Mouse (Mus musculus) kidney, postnatal 0 days (tissue): ENCODE measurements at regions not wholly inside any gene's neighbourhood (a gene's known extent, or its start where the extent isn't known, plus 50 kb on each side); places are given as distances from the start of the nearest gene placed in this dataset.

Source experiments
- ATAC-seq: fragments of 200-750 bp; cut with Nextera tagmentation; replicated peaks from 2 replicates; pipeline ENCODE4 v1.8.0; 2017; ENCODE audit warnings: low read depth, moderate number of reproducible peaks, moderate TSS enrichment, moderate library complexity; ENCODE audit not compliant: low FRiP score
- DNase-seq: peaks from one replicate; pipeline ENCODE4 v3.0.0-alpha.2; 2016; ENCODE audit warnings: low spot score
- H3K27ac ChIP-seq: fragments of 300-500 bp; sonication (generic); 2 replicates; pipeline ENCODE4 v1.5.1; 2014; ENCODE audit warnings: mild to moderate bottlenecking
- H3K27me3 ChIP-seq: fragments of 300-500 bp; sonication (generic); 2 replicates; pipeline ENCODE4 v1.6.1; 2014; ENCODE audit warnings: low read length, mixed read lengths; ENCODE audit not compliant: insufficient read depth
- H3K36me3 ChIP-seq: fragments of 300-500 bp; sonication (generic); 2 replicates; pipeline ENCODE4 v1.6.1; 2014; ENCODE audit warnings: low read length, mixed read lengths; ENCODE audit not compliant: insufficient read depth
- H3K4me1 ChIP-seq: fragments of 300-500 bp; sonication (generic); replicated peaks from 2 replicates; pipeline ENCODE4 v1.6.1; 2014; ENCODE audit warnings: antibody characterized with exemption, low read length, mixed read lengths; ENCODE audit not compliant: insufficient read depth
- H3K4me2 ChIP-seq: fragments of 300-500 bp; sonication (generic); 2 replicates; pipeline ENCODE4 v1.6.1; 2014; ENCODE audit warnings: mild to moderate bottlenecking, low read length, moderate library complexity, mixed read lengths
- H3K4me3 ChIP-seq: fragments of 300-500 bp; sonication (generic); replicated peaks from 2 replicates; pipeline ENCODE4 v1.5.1; 2014; ENCODE audit warnings: low read depth, low read length
- H3K9ac ChIP-seq: fragments of 300-500 bp; sonication (generic); 2 replicates; pipeline ENCODE4 v1.6.1; 2014; ENCODE audit warnings: low read depth, low read length
- H3K9me3 ChIP-seq: fragments of 300-500 bp; sonication (generic); replicated peaks from 2 replicates; pipeline ENCODE4 v1.6.1; 2016; ENCODE audit warnings: low read length, inconsistent platforms, mixed read lengths
- CTCF ChIP-seq: IDR thresholded peaks from 2 replicates; pipeline ENCODE4 v1.5.1; 2016; ENCODE audit warnings: antibody characterized with exemption, low read depth, mild to moderate bottlenecking, moderate library complexity
- WGBS: fragments of 180-500 bp; shearing (Covaris S2); extraction: QIAGEN DNeasy Blood & Tissue Kit; methylation state at CpG from one replicate; pipeline ENCODE4 v1.1.7; 2014; 5-methylcytosine and 5-hydroxymethylcytosine counted together

- Histone ChIP-seq H3K27ac (no peak overlapping the region), H3K9me3 (no peaks in the 10 kb centered on the region), H3K4me2 (no peak overlapping the region), H3K36me3 (no peaks in the 10 kb centered on the region), H3K9ac (no peak overlapping the region), H3K4me3 (no peak overlapping the region), H3K4me1 (no peaks in the 10 kb centered on the region), H3K27me3 (no peaks in the 10 kb centered on the region)
- DNase-seq (no peak), ATAC-seq (no peak)
- TF ChIP-seq CTCF: no peak
- WGBS: 76% methylated on average over 10 of the region's 10 CpGs
These were observed 362.4 kb upstream of the 3110018I06Rik start for GRCm38 (mm10) chr12:107126056-107126455.

- WGBS: 85% methylated on average over 3 of the region's 3 CpGs
These were observed 360.8 kb upstream of the 3110018I06Rik start for GRCm38 (mm10) chr12:107127591-107127990.

GRCm38 (mm10) chr12:107129232-107129631 lies 359.2 kb upstream of the 3110018I06Rik start:
- TF ChIP-seq CTCF: no peak
- no peaks in the 10 kb centered on the region for H3K4me1 ChIP-seq
- ATAC-seq (no peak), DNase-seq (no peak)
- no peaks in the 10 kb centered on the region for H3K36me3 ChIP-seq
- no peaks in the 10 kb centered on the region for H3K27me3 ChIP-seq
- H3K9ac ChIP-seq: no peak overlapping the region
- no peak overlapping the region for H3K27ac ChIP-seq
- 63% methylated on average over 6 of the region's 6 CpGs for WGBS
- no peak overlapping the region for H3K4me3 ChIP-seq
- H3K9me3 ChIP-seq: no peaks in the 10 kb centered on the region
- no peak overlapping the region for H3K4me2 ChIP-seq

More at GRCm38 (mm10) chr12:107127591-107127990, 360.8 kb upstream of the 3110018I06Rik start:
- no peak overlapping the region for H3K4me3 ChIP-seq
- no peak for TF ChIP-seq CTCF
- no peak for DNase-seq
- H3K9me3 ChIP-seq: no peaks in the 10 kb centered on the region
- H3K4me2 ChIP-seq: no peak overlapping the region
- H3K9ac ChIP-seq: no peak overlapping the region
- ATAC-seq: no peak
- H3K27me3 ChIP-seq: no peaks in the 10 kb centered on the region
- H3K36me3 ChIP-seq: no peaks in the 10 kb centered on the region
- H3K27ac ChIP-seq: no peak overlapping the region
- no peaks in the 10 kb centered on the region for H3K4me1 ChIP-seq

GRCm38 (mm10) chr12:107131351-107131750 lies 357.1 kb upstream of the 3110018I06Rik start:
- H3K4me2 ChIP-seq: no peak overlapping the region
- no peaks in the 10 kb centered on the region for H3K27me3 ChIP-seq
- H3K9me3 ChIP-seq: no peaks in the 10 kb centered on the region
- H3K36me3 ChIP-seq: no peaks in the 10 kb centered on the region
- WGBS: 68% methylated on average over 7 of the region's 7 CpGs
- no peak overlapping the region for H3K4me3 ChIP-seq
- no peak for DNase-seq
- H3K4me1 ChIP-seq: no peaks in the 10 kb centered on the region
- H3K27ac ChIP-seq: no peak overlapping the region
- H3K9ac ChIP-seq: no peak overlapping the region
- TF ChIP-seq CTCF: no peak
- no peak for ATAC-seq

- no peaks in the 10 kb centered on the region for H3K9me3 ChIP-seq
- no peak overlapping the region for H3K4me3 ChIP-seq
- TF ChIP-seq CTCF: no peak
- H3K4me2 ChIP-seq: no peak overlapping the region
- DNase-seq (no peak), ATAC-seq (no peak)
- no peak overlapping the region for H3K27ac ChIP-seq
- no peak overlapping the region for H3K9ac ChIP-seq
- no peaks in the 10 kb centered on the region for H3K4me1 ChIP-seq
- no peaks in the 10 kb centered on the region for H3K27me3 ChIP-seq
- H3K36me3 ChIP-seq: no peaks in the 10 kb centered on the region
- WGBS: 85% methylated on average over 6 of the region's 6 CpGs
These were observed 356.6 kb upstream of the 3110018I06Rik start for GRCm38 (mm10) chr12:107131841-107132240.

- no peak for TF ChIP-seq CTCF
- no peaks in the 10 kb centered on the region for H3K4me1 ChIP-seq
- H3K9ac ChIP-seq: no peak overlapping the region
- H3K4me3 ChIP-seq: no peak overlapping the region
- DNase-seq (no peak), ATAC-seq (no peak)
- no peaks in the 10 kb centered on the region for H3K36me3 ChIP-seq
- H3K9me3 ChIP-seq: no peaks in the 10 kb centered on the region
- no peak overlapping the region for H3K4me2 ChIP-seq
- 80% methylated on average over 3 of the region's 3 CpGs for WGBS
- no peaks in the 10 kb centered on the region for H3K27me3 ChIP-seq
- no peak overlapping the region for H3K27ac ChIP-seq
These were observed 355.9 kb upstream of the 3110018I06Rik start for GRCm38 (mm10) chr12:107132501-107132900.

GRCm38 (mm10) chr12:107134353-107134752 lies 354.1 kb upstream of the 3110018I06Rik start:
- H3K4me3 ChIP-seq: no peak overlapping the region
- no peak overlapping the region for H3K27ac ChIP-seq
- H3K9ac ChIP-seq: no peak overlapping the region
- no peak for TF ChIP-seq CTCF
- H3K27me3 ChIP-seq: no peaks in the 10 kb centered on the region
- H3K36me3 ChIP-seq: no peaks in the 10 kb centered on the region
- WGBS: 90% methylated on average over 3 of the region's 3 CpGs
- H3K4me1 ChIP-seq: no peaks in the 10 kb centered on the region
- no peak for DNase-seq
- H3K9me3 ChIP-seq: no peaks in the 10 kb centered on the region
- ATAC-seq: no peak
- H3K4me2 ChIP-seq: no peak overlapping the region
